Mouse (Mus musculus) MEL (cell line): ENCODE results near the gene Fam205c. TPM values are rescaled to one million over a fixed set of nuclear protein-coding genes. Genes with fewer than 3 reads are reported as not detected.
"Not testable (repeated sequence)": the region's sequence is repeated elsewhere in the genome, so short reads cannot be mapped to it uniquely, and the experiment has no call there.

Source experiments
- DNase-seq: peaks from one replicate; pipeline ENCODE4 v3.0.0; 2011; ENCODE audit warnings: low read depth, low spot score
- H3K27ac ChIP-seq: 2 replicates; pipeline ENCODE4 v1.5.1; 2012; ENCODE audit warnings: low read depth, mild to moderate bottlenecking, control low read depth, low read length, moderate library complexity; ENCODE audit not compliant: control insufficient read depth
- H3K27me3 ChIP-seq, 2 experiments: fragments of 150-350 bp in 1 of 2; sonication (generic) in 1 of 2; 2 replicates each; pipeline ENCODE4 v1.6.1; 2012; ENCODE audit warnings: low read length in 2 of 2, mild to moderate bottlenecking in 2 of 2, improper control_type of control experiment in 1 of 2, moderate library complexity in 1 of 2; ENCODE audit not compliant: insufficient read depth in 2 of 2, control insufficient read depth in 1 of 2
- H3K36me3 ChIP-seq, 2 experiments: 2 replicates each; pipeline ENCODE4 v1.6.1; 2012 to 2014; ENCODE audit warnings: low read length in 2 of 2, improper control_type of control experiment in 1 of 2, inconsistent platforms in 1 of 2, mild to moderate bottlenecking in 1 of 2; ENCODE audit not compliant: insufficient read depth in 2 of 2, control insufficient read depth in 1 of 2
- H3K4me1 ChIP-seq, 2 experiments: fragments of 150-350 bp in 1 of 2; sonication (generic) in 1 of 2; 2 replicates each; pipeline ENCODE4 v1.6.1; 2012; ENCODE audit warnings: low read length in 2 of 2, improper control_type of control experiment in 1 of 2, mild to moderate bottlenecking in 1 of 2; ENCODE audit not compliant: insufficient read depth in 2 of 2, control insufficient read depth in 1 of 2
- H3K4me3 ChIP-seq, 2 experiments: fragments of 150-350 bp in 1 of 2; sonication (generic) in 1 of 2; 2 replicates each; pipeline ENCODE4 v1.5.1; 2012; ENCODE audit warnings: low read depth in 2 of 2, low read length in 2 of 2, mild to moderate bottlenecking in 2 of 2, moderate library complexity in 2 of 2, control low read depth in 1 of 2, improper control_type of control experiment in 1 of 2; ENCODE audit not compliant: control insufficient read depth in 1 of 2, insufficient read depth in 1 of 2
- H3K79me2 ChIP-seq: 2 replicates; pipeline ENCODE4 v1.6.1; 2012; ENCODE audit warnings: mild to moderate bottlenecking, low read length, moderate library complexity; ENCODE audit not compliant: control insufficient read depth, poor library complexity, insufficient read depth
- H3K9ac ChIP-seq: 2 replicates; pipeline ENCODE4 v1.6.1; 2012; ENCODE audit warnings: low read depth, mild to moderate bottlenecking, control low read depth, low read length, moderate library complexity; ENCODE audit not compliant: control insufficient read depth, poor library complexity, severe bottlenecking
- H3K9me3 ChIP-seq: fragments of 150-350 bp; sonication (generic); replicated peaks from 2 replicates; pipeline ENCODE4 v1.6.1; 2012; ENCODE audit warnings: mild to moderate bottlenecking, low read length, improper control_type of control experiment, moderate library complexity; ENCODE audit not compliant: insufficient read depth
- CHD2 ChIP-seq: IDR thresholded peaks from 2 replicates; pipeline ENCODE4 v1.6.1; 2011; ENCODE audit warnings: low read length, improper control_type of control experiment
- E2F4 ChIP-seq: IDR thresholded peaks from 2 replicates; pipeline ENCODE4 v1.6.1; 2011; ENCODE audit warnings: low read depth, low read length, improper control_type of control experiment, borderline replicate concordance
- ELF1 ChIP-seq: IDR thresholded peaks from 2 replicates; pipeline ENCODE4 v1.6.1; 2014; ENCODE audit warnings: low read depth, mild to moderate bottlenecking, inconsistent platforms, low read length, improper control_type of control experiment, moderate library complexity
- EP300 ChIP-seq, 2 experiments: IDR thresholded peaks; 2 replicates each; pipeline ENCODE4 v1.6.1; 2011; ENCODE audit warnings: improper control_type of control experiment in 2 of 2, low read length in 2 of 2, low read depth in 1 of 2, mild to moderate bottlenecking in 1 of 2
- ETS1 ChIP-seq: IDR thresholded peaks from 2 replicates; pipeline ENCODE4 v1.6.1; 2012; ENCODE audit warnings: low read depth, mild to moderate bottlenecking, inconsistent platforms, low read length, improper control_type of control experiment, moderate library complexity
- MAFK ChIP-seq: IDR thresholded peaks from 2 replicates; pipeline ENCODE4 v1.6.1; 2011; ENCODE audit warnings: low read depth, mild to moderate bottlenecking, low read length, improper control_type of control experiment, borderline replicate concordance
- MAZ ChIP-seq: IDR thresholded peaks from 2 replicates; pipeline ENCODE4 v1.6.1; 2012; ENCODE audit warnings: low read depth, mild to moderate bottlenecking, inconsistent platforms, low read length, improper control_type of control experiment
- MEF2A ChIP-seq: IDR thresholded peaks from 2 replicates; pipeline ENCODE4 v1.6.1; 2014; ENCODE audit warnings: low read depth, mild to moderate bottlenecking, inconsistent platforms, low read length, improper control_type of control experiment; ENCODE audit not compliant: poor library complexity, insufficient replicate concordance, severe bottlenecking; ENCODE audit errors: extremely low read depth
- MYB ChIP-seq: IDR thresholded peaks from 2 replicates; pipeline ENCODE4 v1.6.1; 2011; ENCODE audit warnings: mild to moderate bottlenecking, low read depth, low read length, improper control_type of control experiment
- RAD21 ChIP-seq: IDR thresholded peaks from 2 replicates; pipeline ENCODE4 v1.6.1; 2011; ENCODE audit warnings: mild to moderate bottlenecking, low read depth, low read length, improper control_type of control experiment
- TAL1 ChIP-seq: IDR thresholded peaks from 2 replicates; pipeline ENCODE4 v1.6.1; 2012; ENCODE audit warnings: mild to moderate bottlenecking, inconsistent platforms, low read length, moderate library complexity, mixed read lengths
- TCF12 ChIP-seq: IDR thresholded peaks from 2 replicates; pipeline ENCODE4 v1.6.1; 2014; ENCODE audit warnings: low read depth, mild to moderate bottlenecking, inconsistent platforms, low read length, improper control_type of control experiment, moderate library complexity
- UBTF ChIP-seq: IDR thresholded peaks from 2 replicates; pipeline ENCODE4 v1.6.1; 2012; ENCODE audit warnings: low read depth, mild to moderate bottlenecking, inconsistent platforms, low read length, improper control_type of control experiment, moderate library complexity, borderline replicate concordance; ENCODE audit not compliant: insufficient read depth
- USF2 ChIP-seq, 2 experiments: IDR thresholded peaks; 2 replicates each; pipeline ENCODE4 v1.6.1; 2011 to 2012; ENCODE audit warnings: improper control_type of control experiment in 2 of 2, low read length in 2 of 2, borderline replicate concordance in 1 of 2, inconsistent platforms in 1 of 2, low read depth in 1 of 2, mild to moderate bottlenecking in 1 of 2; ENCODE audit not compliant: insufficient read depth in 1 of 2
- ZC3H11A ChIP-seq: IDR thresholded peaks from 2 replicates; pipeline ENCODE4 v1.6.1; 2012; ENCODE audit warnings: low read depth, mild to moderate bottlenecking, inconsistent platforms, low read length, improper control_type of control experiment
- ZNF384 ChIP-seq: IDR thresholded peaks from 2 replicates; pipeline ENCODE4 v1.6.1; 2012; ENCODE audit warnings: low read depth, mild to moderate bottlenecking, inconsistent platforms, low read length, improper control_type of control experiment
- polyA plus RNA-seq, 2 experiments: library from polyadenylated mRNA; stranded (reverse) in 1 of 2; unstranded in 1 of 2; fragments of >175 nt in 1 of 2; fragments of >200 nt in 1 of 2; gene quantifications; 2 replicates each; pipeline versions ENCODE4 v1.2.1 to v1.2.4; 2012; ENCODE audit warnings: low replicate concordance in 2 of 2, low read depth in 1 of 2; ENCODE audit not compliant: insufficient read length in 2 of 2, insufficient read depth in 1 of 2, missing spikeins in 1 of 2
- total RNA-seq: library from RNA; depleted of rRNA; stranded (reverse); fragments of 300-350 nt; gene quantifications from 2 replicates; pipeline ENCODE4 v1.2.3, GENCODE M21; 2012

The Fam205c gene
- total and polyA plus RNA-seq, 3 experiments, result not detected

GRCm38 (mm10) chr4:42868193-42868592 lies 5.8 kb downstream of the Fam205c start:
- TF ChIP-seq ZC3H11A (no peak), MEF2A (no peak), ETS1 (no peak), ELF1 (no peak), TAL1 (no peak), MAFK (no peak)
- DNase-seq, result peak; percentile 3
- Histone ChIP-seq H3K27me3 (no peaks in the 10 kb centered on the region), H3K36me3 (0 out of 4 replicates have a peak, but pooled peaks cover 0 to 5% of the 10 kb centered on the region in 2 experiments), H3K4me3 (no peak overlapping the region), H3K27ac (no peak overlapping the region), H3K9ac (no peak overlapping the region), H3K4me1 (peaks cover 2 to 4% of the 10 kb centered on the region in 2 experiments; a peak in 2 of 4 replicates), H3K9me3 (no peaks in the 10 kb centered on the region), H3K79me2 (no peaks in the 10 kb centered on the region)

GRCm38 (mm10) chr4:42867390-42867789 lies 6.6 kb downstream of the Fam205c start:
- no peaks in the 10 kb centered on the region for H3K79me2 ChIP-seq
- no peak overlapping the region for H3K9ac ChIP-seq
- H3K27ac ChIP-seq, result no peak overlapping the region
- H3K27me3 ChIP-seq, result no peaks in the 10 kb centered on the region
- TF ChIP-seq UBTF, result no peak
- TF ChIP-seq MAZ, result no peak
- TF ChIP-seq MYB, result no peak
- TF ChIP-seq RAD21, result no peak
- no peak for TF ChIP-seq E2F4
- TF ChIP-seq CHD2, result no peak
- no peak for TF ChIP-seq ETS1
- peak; percentile 69; the same call in 1 of the 2 replicates for TF ChIP-seq TCF12
- no peak for TF ChIP-seq ZNF384
- TF ChIP-seq EP300 (IDR thresholded peaks at IDR 0.05; ENCODE audit: low read depth in 1 of 2, low read length in 2 of 2), result peak in 1 of 2 experiments; percentile 65; a peak in 2 of 4 replicates
- TF ChIP-seq USF2 (IDR thresholded peaks at IDR 0.05; ENCODE audit: borderline replicate concordance in 1 of 2, insufficient read depth in 1 of 2, low read depth in 1 of 2, low read length in 2 of 2), result no peak
- H3K4me1 ChIP-seq, result peaks cover 2 to 4% of the 10 kb centered on the region in 2 experiments; a peak in 2 of 4 replicates
- 0 out of 4 replicates have a peak, but pooled peaks cover 0 to 5% of the 10 kb centered on the region in 2 experiments for H3K36me3 ChIP-seq
- H3K4me3 ChIP-seq, result no peak overlapping the region
- H3K9me3 ChIP-seq, result no peaks in the 10 kb centered on the region
- DNase-seq, result peak; percentile 23

- H3K4me3 ChIP-seq, result not testable (repeated sequence)
Observed at GRCm38 (mm10) chr4:42863487-42863886, 10.5 kb downstream of the Fam205c start.

GRCm38 (mm10) chr4:42860483-42860882 lies 13.6 kb downstream of the Fam205c start:
- not testable (repeated sequence) for H3K36me3 ChIP-seq, H3K4me1 ChIP-seq, H3K9ac ChIP-seq, H3K27ac ChIP-seq, H3K27me3 ChIP-seq, DNase-seq, H3K79me2 ChIP-seq, H3K4me3 ChIP-seq, H3K9me3 ChIP-seq

More at GRCm38 (mm10) chr4:42863487-42863886, 10.5 kb downstream of the Fam205c start:
- not testable (repeated sequence) for H3K27ac ChIP-seq, H3K79me2 ChIP-seq, H3K36me3 ChIP-seq, H3K9ac ChIP-seq, DNase-seq, H3K27me3 ChIP-seq, H3K4me1 ChIP-seq, H3K9me3 ChIP-seq
